Mouse (Mus musculus): ENCODE data around the gene Amd1. TPM values are rescaled to one million over a fixed set of nuclear protein-coding genes. Genes with fewer than 3 reads are reported as not detected.

The Amd1 gene
- total RNA-seq, 2 experiments from 2014 or later = 79.4 to 121 TPM

DNA sequence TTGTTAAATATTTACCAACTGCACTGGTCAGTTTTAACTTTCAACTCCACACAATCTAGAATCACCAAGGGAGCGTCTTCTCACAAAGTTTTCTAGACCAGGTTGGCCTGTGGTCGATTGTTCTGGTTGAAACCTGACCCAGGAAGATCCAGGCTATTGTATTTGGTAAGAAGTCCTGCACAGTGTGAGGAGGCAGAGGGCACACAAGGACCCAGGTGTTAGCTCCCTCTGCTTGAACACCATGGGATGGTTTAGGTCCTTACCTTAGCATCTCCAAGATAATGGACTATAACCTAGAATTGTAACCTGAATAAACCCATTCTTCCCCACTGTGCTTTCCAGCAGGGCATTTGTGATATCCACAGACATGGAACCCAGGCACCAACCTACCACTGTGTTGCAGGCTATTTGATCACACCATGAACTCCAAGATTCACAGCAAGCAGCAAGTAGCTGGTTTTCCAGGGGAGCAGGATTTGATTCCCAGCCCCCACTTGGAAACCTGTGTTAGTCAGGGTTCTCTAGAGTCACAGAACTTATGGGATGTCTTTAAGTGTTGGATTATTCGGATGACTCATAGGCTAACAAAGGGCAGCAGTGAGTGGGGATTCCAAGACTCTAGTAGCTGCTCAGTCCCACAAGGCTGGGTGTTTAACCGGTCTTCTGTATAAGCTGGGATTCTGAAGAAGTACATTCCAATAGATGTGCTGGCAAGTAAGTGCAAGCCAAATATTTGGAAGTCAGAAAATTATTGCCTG is 6.0 kb upstream of the Amd1 start:
- no peak for ATAC-seq (replicated peaks; ENCODE audit: low FRiP score, poor library complexity, severe bottlenecking)

GRCm38 (mm10) chr10:40305989-40306388 is 4.0 kb upstream of the Amd1 start:
- ATAC-seq (replicated peaks; ENCODE audit: low FRiP score, poor library complexity, severe bottlenecking) = no peak

DNA sequence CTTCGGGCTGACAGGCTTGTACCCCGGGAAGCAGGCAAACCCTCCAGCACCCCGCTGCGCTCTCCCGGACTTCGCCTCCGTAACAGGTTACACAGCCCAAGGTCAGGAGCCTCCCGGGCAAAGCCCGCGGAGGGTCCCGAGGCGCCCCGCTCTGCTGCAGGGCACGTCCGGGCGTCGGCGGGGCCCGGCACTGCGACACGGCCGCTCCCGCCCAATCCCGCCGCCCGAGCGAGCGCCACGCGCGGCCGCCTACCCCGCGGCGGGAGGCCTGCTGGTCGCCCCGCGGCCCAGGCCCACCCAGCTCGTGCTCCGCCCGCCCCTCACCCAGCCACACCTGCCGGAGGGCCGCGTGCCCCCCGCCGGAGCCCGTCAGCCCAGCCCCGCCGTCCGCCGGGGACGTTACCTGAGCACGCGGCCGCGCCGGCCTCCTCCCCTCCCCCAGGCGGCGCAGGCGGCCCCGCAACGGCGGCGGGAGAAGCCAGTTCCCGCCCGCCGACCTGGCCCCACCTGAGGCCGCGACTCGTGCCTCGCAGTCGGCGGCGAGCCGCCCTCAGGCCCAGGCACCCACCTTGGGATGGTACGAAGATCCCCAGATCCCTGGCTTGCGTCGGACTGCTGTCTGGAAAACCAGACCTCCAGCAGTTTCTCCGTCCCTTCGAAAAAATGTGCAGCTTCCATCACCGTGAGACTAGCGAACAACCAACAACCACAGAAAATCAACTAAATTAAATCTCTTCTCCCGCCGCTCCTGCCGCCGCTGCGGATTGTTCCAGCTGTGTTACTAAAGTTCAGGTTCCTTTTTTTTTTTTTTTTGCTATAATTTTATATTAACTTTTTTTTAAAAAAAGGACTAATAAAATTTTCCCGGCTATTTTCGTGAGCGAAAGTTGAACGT is 558 bp downstream of the Amd1 start:
- ATAC-seq (replicated peaks; ENCODE audit: low FRiP score, poor library complexity, severe bottlenecking) = peak; percentile 30

DNA sequence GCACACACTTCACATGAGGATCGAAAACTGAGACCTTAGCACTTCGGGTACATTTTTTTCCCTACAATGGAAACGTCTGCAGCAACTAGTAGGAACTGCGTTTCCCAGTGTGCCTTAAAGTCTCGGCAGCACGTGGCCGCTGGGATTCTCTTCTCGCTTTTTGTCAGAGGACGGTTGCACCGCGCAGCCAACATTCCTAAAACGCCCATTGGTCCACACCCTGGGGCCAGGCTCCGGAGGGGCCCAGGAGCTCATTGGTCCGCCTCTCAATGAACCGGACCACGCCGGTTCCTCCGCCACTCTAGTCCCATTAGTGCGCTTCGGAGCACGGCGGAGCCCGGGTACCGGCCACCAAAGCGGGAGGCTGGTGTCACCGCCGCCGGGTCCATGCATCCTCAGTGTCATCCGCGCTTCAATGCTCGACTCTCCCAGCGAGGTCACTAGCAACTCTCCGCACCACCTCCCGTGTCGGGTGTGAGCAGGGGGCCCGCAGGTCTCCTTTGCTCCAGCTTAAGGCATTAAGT is 1.3 kb downstream of the Amd1 start:
- peak; percentile 85 for ATAC-seq (replicated peaks; ENCODE audit: low FRiP score, poor library complexity, severe bottlenecking)

- no peak for ATAC-seq (replicated peaks; ENCODE audit: low FRiP score, poor library complexity, severe bottlenecking)
Observed at GRCm38 (mm10) chr10:40292640-40293039, 9.3 kb downstream of the Amd1 start.

DNA sequence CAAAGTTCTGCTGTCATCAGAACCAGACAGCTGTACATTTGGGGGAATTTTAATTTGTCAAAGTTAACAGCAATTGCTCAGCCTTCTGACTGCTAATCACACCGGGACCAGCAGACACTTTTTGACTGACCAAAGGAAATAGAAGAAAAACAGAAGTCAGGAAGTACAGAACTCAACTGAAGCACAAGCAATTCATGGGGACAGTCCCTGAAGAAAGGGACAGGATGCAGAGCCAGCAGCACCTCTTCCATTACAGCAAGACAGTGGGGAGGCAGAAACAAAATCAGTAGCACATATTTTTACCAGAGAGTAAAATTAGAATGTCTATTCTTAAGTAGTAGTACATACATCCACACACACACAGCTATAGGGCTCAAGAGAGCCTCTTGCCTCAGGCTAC is 15.2 kb downstream of the Amd1 start:
- no peak for ATAC-seq (replicated peaks; ENCODE audit: low FRiP score, poor library complexity, severe bottlenecking)

DNA sequence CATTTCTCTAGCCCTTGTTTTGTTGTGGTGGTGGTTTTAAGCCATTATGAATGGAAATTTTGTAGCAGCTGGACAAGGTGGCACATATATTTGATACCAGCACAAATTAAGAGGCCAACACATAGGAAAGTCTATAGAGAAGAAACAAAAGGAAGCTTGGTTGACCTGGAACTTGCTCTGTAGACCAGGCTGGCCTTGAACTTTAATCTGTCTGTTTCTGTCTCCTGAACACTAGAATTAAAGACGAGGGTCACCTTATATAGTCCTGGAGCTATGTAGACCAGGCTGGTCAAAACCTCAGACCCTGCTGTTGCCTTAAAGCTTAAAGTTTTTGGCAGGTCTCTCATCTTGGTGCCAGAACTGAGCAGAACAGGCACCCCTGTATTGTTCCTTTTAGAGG is 16.4 kb downstream of the Amd1 start:
- ATAC-seq (replicated peaks; ENCODE audit: low FRiP score, poor library complexity, severe bottlenecking) = no peak

GRCm38 (mm10) chr10:40284997-40285396 is 17.0 kb downstream of the Amd1 start:
- ATAC-seq (replicated peaks; ENCODE audit: low FRiP score, poor library complexity, severe bottlenecking) = no peak

GRCm38 (mm10) chr10:40284179-40284831 is 17.7 kb downstream of the Amd1 start:
- ATAC-seq (replicated peaks; ENCODE audit: low FRiP score, poor library complexity, severe bottlenecking) = no peak

DNA sequence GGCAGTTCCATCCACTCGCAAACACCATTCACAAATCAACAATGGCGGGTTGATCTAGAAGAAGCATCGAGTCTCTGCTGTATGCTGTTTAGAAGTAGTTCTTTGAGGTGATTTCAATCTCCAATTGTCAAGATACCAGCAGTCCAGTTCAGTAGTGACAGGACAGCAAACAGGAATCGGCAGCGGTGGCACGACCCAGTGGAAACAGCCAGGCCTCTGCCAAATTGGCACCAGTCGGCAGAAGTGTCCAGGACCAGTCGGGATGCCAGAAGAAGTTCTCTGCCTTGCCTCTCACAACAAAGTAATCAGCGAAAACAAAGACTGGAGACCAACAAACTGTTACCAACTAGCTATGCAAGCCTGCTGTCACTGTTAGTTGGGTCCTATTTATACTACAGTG is 18.4 kb downstream of the Amd1 start:
- no peak for ATAC-seq (replicated peaks; ENCODE audit: low FRiP score, poor library complexity, severe bottlenecking)

DNA sequence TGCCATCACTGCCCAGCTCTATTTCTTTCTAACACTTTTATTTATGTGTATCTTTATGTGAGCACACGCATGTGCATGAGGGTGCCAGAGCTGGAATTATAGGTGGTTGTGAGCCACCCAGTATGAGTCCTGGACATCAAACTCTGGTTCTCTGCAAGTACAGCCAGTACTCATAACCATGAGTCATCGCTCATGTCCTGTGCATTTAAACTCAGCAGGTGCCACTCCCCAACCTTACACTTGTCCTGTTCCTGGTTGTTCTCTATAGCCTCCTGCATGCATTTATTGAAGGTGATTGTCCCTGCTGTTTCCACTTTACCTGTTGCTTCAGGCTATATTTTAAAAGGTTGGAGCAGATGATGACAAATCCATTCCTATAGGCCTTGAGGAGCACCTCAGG is 20.4 kb downstream of the Amd1 start:
- no peak for ATAC-seq (replicated peaks; ENCODE audit: low FRiP score, poor library complexity, severe bottlenecking)

DNA sequence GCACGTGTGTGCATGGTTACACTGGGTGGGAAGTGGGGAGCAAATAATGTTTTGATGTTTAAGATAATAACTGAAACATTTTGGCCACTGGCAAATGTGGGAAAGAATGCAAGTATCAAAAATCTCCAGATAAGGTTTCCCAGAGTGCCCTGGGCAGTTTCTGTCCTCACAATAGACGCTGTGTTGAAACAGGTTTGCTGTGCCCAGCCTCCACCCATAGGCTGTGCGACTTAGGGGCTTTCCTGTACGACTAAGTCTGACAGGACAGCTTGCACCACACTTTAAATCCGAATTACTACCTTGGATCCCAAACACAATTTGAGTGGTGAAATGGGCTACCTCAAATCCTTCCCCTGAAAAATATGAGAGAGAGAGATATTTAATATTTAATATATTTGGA is 23.7 kb downstream of the Amd1 start:
- ATAC-seq (replicated peaks; ENCODE audit: low FRiP score, poor library complexity, severe bottlenecking) = no peak

DNA sequence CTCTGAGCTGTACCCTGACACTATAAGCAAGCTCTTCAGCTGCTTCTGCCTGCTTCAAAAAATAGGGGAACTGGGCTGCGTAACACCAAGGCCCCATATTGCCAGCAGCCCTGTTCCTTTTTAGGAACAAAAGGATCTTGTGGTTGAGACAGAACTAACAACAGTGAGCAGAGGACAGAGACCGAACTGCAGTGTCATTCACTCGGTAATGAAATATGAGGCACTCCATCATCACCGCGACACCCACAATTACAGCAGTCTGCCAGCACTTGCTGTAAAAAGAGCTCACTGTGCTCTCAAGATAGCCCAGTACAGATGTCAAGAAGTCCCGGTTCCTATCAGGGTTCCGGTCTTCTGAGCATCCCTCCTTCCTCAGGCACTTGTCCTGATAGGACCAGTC is 26.0 kb downstream of the Amd1 start:
- 0 out of 2 replicates have a peak, but pooled peaks have one; percentile 15 for ATAC-seq (replicated peaks; ENCODE audit: low FRiP score, poor library complexity, severe bottlenecking)

GRCm38 (mm10) chr10:40273938-40274337 is 28.0 kb downstream of the Amd1 start:
- ATAC-seq (replicated peaks; ENCODE audit: low FRiP score, poor library complexity, severe bottlenecking) = peak; percentile 95

- ATAC-seq (replicated peaks; ENCODE audit: low FRiP score, poor library complexity, severe bottlenecking) = no peak
Observed at GRCm38 (mm10) chr10:40271216-40271615, 30.8 kb downstream of the Amd1 start.

DNA sequence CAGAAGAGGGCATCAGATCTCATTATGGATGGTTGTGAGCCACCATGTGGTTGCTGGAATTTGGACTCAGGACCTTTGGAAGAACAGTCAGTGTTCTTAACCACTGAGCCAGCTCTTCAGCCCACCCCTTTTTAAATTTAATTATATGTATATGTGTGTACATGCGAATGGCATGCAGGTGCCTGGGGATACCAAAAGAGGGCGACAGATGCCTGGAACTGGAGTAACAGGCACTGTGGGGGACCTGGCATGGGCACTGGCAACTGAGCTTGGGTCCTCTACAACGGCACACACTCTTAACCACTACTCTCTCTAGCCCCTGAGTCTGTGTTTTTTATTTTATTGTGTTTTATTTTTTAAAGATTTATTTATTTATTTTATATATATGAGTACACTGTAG is 37.1 kb downstream of the Amd1 start:
- no peak for ATAC-seq (replicated peaks; ENCODE audit: low FRiP score, poor library complexity, severe bottlenecking)

DNA sequence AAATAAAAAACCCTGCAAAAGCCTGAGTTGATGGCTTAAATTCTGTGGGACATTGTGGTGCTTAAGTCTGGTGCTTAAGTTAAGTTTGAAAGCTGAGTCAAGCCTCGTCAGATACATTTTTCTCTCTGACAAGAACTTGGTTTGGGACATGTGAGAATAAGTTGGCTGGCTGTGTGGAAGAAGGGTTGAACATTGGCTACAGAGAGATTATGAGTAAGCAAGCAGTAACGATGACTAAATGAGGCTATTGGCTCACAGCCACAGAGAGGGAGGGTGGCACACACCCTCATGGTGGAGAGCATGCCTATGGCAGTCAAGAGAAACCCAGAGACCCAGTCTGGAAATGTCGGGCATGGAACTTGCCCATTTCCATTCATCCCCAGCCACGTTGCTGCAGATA is 38.3 kb downstream of the Amd1 start:
- no peak for ATAC-seq (replicated peaks; ENCODE audit: low FRiP score, poor library complexity, severe bottlenecking)

DNA sequence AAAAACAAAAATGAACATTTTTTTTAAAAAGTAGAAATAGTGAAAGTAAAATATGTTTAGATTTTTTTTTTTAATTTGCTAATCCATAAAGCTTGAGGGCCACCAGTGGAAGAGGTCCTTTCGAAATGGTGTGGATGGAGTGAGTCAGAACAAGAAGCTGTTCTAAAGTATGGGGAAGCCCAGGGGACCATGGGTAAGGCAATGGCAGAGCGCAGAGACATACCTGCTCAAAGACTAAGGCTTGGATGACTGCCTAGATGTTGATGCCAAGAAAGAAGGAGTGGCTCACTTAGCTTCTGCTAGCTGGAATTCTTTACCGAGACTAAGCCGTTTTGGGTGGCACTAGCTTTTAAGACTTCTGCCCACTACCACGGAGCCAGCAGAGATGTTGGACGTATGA is 39.8 kb downstream of the Amd1 start:
- no peak for ATAC-seq (replicated peaks; ENCODE audit: low FRiP score, poor library complexity, severe bottlenecking)

DNA sequence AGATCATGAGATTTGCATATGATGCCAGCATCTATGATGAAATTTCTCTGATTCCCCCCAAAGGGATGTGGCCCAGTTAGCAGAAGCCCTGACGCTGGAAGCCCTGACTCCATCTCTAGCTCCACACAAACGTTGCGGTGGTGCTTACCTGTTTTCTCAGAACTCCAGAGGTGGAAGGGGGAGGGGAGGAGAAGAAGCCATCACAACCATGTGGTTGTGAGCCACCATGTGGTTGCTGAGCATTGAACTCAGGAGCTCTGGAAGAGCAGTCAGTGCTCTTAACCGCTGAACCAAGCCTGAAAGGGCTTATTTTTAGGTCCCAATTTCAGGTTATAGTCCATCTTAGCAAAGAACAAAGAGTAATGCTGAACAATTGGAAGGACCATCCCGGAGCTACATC is 41.7 kb downstream of the Amd1 start:
- ATAC-seq (replicated peaks; ENCODE audit: low FRiP score, poor library complexity, severe bottlenecking) = no peak

- no peak for ATAC-seq (replicated peaks; ENCODE audit: low FRiP score, poor library complexity, severe bottlenecking)
Observed at GRCm38 (mm10) chr10:40259542-40259941, 42.4 kb downstream of the Amd1 start.

All from erythroid progenitor cell, adult 5-6 weeks (primary cell).